Mouse (Mus musculus): ENCODE measurements at regions not wholly inside any gene's neighbourhood (a gene's known extent, or its start where the extent isn't known, plus 50 kb on each side); places are given as distances from the start of the nearest gene placed in this dataset.

DNA sequence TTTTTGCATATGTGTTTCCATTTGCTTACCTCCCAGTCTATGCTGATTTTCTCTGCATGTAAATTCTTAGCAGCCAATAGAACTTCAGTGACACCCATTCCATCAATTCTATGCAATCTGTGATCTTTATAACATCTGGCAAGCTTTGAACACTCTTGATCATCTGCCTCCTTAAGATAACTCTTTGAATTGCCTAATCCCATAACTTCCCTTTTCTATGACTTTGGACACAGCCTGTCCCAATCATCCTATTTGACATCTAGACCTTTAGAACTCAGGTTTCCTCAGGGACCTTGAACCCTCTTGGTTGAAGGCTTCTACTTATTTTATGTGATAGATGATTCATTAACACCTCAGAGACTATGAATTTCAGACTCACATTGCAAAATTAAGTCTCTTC is 1022.7 kb downstream of the Gsdmc2 start:
- no peak for TF ChIP-seq GATA1 (IDR thresholded peaks at IDR 0.05; ENCODE audit: low read length)

DNA sequence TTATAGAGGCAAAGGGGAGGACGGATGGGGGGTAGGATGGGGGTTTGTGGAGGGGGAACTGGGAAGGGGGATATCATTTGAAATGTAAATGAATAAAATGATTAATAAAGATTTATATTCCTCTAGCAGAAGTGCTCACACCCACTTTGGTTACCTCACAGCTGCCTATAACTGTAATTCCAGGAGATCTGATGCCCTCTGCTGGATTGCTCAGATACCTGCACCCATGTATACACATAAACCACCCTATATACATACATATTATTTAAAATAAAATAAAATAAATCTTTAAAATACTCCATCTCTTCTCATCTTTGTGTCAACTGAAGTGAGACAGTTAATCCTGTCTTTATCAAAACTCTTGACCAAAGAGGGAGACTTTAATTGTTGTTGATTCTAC is 1031.9 kb downstream of the Gsdmc2 start:
- TF ChIP-seq GATA1 (IDR thresholded peaks at IDR 0.05; ENCODE audit: low read length), result no peak

DNA sequence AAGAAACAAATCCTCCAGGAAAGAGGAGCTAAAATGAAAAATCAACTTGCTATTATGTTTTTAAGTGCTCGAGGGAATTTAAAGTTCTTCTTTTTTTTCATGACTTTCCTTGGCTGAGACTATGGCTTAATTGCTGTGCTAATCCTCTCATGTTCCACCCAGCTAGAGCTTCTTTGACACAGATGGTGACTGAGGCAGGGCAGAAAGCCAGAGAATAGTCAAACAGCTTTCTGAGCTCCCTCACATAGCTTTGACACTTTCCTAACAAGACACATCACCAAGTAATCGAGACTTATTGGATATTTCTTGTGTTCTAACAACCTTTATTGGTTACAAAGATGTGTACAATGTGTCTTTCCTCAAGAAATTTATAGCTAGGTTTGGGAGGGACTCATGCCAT is 1033.0 kb downstream of the Gsdmc2 start:
- no peak for TF ChIP-seq GATA1 (IDR thresholded peaks at IDR 0.05; ENCODE audit: low read length)

DNA sequence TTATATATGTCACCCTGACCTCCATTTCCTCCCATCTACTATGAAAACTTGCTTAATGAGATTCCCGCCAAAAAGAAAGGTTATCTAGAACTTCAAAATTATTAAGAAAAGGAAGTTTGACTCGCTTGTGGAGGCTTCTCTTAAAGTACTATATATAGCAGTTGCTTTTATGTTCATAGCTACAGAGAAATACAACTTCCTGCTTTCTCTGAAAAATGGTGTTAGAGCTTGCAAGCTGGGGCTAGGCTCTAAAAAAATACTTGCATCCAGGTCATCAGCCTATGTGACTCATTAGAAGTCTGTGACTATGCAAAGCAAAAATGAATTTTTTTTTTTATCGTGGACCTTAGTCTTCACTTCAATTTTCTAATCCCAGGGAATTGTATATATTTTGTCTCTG is 1035.7 kb downstream of the Gsdmc2 start:
- TF ChIP-seq GATA1 (IDR thresholded peaks at IDR 0.05; ENCODE audit: low read length), result no peak

DNA sequence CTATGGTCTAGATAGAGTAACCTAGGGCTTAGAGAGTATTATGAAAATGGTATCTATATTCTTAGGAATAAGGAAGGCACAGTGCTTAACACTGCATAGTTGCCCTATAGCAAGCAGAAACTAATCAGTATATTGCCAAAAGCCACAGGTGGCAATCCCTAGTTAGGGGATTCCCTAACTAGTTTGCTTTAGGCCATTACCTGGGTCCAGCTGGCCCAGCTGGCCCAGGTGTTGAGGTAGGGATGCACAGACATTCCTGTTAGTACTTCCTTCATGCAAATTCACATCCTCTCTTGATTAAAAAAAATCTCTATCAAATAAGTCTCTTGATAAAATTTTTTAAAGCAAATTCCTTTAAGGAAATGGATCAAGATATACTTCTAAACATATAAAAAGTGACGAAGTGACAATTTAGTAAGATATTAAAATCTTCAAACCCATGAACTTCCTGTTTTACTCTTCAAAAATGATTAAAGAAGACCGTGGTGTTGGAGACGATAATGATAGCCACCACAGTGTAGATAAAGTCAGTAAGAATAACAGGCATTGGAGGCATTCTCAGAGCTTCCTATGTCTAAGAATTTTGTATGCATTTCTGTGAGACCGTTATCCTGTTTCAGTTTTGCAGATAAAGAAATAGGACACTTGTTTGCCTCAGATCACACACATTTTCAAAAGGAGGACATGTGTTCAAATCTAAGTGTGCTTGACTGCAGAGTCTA is 1036.7 kb downstream of the Gsdmc2 start:
- no peak for TF ChIP-seq GATA1 (IDR thresholded peaks at IDR 0.05; ENCODE audit: low read length)

DNA sequence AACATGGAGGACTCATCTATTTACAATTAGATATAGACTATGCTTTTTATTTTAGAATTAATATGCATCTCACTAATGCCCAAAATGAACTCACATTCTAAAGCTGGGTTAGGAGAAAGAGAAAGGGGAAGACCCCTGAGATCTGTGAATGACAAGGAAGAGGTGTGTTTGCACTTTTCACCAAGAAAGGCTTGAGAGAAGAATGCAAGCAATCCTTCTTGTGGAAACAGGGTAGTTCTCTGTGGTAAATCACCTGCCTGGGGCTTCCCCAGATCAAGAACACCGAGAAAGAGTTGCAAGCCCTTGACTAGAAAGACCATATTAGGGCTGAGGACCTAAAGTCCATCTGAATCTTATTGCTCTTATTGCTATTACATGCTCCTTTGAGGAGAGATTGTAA is 1037.6 kb downstream of the Gsdmc2 start:
- no peak for TF ChIP-seq GATA1 (IDR thresholded peaks at IDR 0.05; ENCODE audit: low read length)

DNA sequence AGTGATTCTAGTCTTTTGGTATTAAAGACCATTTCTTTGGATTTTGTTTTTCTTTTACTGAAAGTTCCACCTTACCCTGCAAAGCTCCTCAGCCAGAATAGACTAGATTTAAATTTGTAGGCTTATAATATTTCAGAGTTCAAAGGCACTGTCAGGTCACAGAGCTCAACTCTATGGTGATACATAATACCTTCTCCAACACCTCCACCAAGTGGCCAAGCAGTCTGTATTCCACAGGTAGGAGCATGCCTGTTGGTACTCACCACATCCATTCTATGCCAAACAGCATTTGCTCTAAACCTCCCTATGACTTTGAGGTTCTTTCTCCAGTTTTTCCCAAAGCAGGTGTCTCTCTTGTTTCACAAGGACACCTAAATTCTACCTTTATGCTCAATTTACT is 1042.2 kb downstream of the Gsdmc2 start:
- no peak for TF ChIP-seq GATA1 (IDR thresholded peaks at IDR 0.05; ENCODE audit: low read length)

DNA sequence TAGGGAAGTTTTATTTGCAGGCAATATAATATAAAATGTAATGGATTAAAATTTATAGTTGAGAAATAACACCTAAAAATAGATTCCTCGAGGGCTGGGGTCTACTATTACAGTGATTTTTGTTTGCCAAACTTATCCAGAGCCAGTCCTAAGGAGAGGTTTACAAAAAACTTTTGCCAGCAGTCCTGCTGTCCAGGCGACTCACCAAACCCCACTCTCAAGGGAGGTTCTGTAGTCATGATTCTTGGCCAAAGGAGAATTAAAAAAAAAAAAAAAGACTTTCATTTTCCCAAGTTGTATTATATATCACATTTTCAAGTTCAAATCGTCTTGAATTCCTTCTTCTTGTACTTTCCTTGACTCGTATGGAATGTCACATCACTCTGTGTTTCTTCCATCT is 1046.2 kb downstream of the Gsdmc2 start:
- no peak for TF ChIP-seq GATA1 (IDR thresholded peaks at IDR 0.05; ENCODE audit: low read length)

DNA sequence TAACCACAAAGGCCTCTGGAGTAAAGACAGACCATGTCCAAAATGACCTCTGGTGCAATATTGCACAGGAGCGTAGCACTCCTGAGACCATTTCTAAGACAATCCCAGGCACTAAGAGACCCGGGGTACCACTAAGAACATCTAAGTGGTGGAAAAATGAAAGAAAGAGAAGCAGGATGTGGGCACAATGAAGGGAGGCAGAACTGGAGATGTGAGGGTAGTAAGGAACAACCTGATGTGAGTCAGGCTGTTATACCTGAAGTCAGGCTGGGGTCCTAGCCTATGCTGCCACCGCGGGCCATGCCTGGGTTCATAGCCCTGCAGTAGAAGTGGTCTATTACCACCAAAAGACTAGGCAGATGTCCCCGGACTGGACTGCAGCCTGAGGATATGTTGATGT is 1051.4 kb downstream of the Gsdmc2 start:
- no peak for TF ChIP-seq GATA1 (IDR thresholded peaks at IDR 0.05; ENCODE audit: low read length)

DNA sequence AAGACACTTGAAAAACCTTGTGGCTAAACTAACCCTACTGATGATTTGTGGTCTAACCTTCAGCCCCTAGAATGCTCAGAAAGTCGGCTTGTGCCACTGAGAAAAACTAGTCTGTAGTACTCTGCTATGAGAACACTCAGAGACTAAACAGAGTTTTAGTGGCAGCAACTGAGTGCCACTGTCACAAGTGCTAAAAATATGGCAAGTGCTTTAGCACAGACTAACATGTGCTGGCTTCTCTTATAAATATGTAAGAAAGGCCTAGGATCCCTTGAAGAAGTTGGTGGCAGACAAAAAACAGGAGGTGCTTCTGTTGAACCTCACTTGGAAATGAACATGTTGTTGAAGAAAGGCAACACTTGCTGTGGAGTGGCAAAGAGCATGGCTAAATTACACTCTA is 1052.9 kb downstream of the Gsdmc2 start:
- TF ChIP-seq GATA1 (IDR thresholded peaks at IDR 0.05; ENCODE audit: low read length), result no peak

DNA sequence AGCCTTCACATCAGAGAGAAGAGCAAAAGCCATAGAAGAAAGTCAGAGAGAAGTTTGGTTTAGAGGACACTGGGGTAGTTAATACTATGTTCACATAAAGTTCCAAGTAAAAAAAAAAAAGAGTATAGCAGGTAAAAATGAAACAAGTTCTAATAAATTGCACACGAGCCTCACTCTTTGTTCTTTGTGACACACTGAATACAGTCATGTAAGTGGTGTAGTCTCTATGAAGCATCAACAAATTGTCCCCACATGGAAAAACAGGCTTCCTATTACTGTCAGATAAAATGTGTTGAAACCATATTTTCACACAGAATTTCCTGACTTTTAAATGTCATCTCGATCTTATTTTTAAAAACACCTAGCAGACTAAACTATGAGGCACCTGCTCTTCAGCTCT is 1057.2 kb downstream of the Gsdmc2 start:
- TF ChIP-seq GATA1 (IDR thresholded peaks at IDR 0.05; ENCODE audit: low read length), result no peak

DNA sequence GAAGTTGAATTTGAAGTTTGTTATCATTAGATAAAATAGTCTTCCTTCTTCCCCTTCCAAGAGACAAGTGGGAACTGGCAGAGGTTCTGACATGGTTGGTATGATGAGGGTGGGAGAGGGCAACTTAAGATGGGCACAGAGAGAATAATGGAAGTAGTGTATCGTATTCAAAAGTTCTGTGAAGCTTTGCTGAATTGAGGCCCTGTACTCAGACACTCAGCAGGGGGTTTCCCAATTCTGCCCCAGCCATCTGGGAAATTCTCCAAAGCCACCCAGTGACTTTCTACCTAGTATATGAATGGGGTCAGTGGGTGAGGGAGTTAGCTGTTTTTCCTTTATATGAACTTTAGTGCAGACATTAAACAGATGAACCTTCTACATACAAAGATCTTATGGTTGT is 1058.7 kb downstream of the Gsdmc2 start:
- no peak for TF ChIP-seq GATA1 (IDR thresholded peaks at IDR 0.05; ENCODE audit: low read length)

DNA sequence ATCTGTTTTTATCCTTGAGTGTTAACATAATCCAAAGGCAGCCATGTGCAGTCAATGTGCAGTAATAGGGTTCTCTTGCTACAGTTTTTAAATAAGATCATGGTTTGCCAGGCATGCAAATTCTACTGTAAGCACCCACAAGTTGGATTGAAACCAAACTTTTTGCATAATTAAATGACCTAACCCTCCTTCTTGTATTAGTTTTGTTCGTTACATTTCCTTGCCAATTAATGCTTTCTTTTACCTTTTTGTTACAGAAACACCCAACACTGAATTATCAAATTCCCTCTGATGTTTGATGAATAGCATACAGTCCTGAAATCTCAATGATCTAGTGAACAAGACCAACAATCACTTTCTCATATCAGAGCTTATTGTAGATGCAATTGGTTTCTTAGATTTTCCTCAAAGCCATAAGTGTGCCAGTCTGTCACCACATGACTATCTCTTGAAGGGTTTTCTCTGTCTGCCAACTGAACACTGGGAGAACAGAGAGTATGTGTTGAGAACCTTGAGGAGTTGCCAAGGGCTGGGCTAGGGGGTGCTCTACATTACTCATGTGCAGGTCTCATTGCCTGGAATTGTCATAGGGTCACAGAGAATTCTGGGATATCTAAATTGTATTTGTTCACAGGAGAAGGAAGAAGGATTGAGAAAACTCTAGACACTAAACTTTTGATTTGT is 1060.4 kb downstream of the Gsdmc2 start:
- TF ChIP-seq GATA1 (IDR thresholded peaks at IDR 0.05; ENCODE audit: low read length), result no peak

DNA sequence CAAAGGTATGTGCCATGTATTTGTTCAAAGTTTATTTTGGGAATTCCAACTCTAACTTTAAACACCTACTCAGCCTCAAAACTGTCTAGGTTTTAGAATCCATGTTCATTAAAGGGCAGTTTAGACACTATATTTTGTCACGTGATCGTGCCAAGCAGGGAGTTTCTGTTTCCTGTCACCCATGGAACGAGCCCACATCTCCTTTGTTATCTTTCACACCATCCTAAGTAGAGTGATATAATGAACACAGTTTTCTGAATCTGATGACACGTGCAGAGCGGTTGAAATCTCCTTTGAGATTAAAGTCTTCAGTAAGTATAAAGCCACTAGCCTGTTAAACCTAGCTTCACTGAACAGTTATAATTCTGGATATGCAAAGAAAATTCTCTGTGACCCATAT is 1066.1 kb downstream of the Gsdmc2 start:
- no peak for TF ChIP-seq GATA1 (IDR thresholded peaks at IDR 0.05; ENCODE audit: low read length)

DNA sequence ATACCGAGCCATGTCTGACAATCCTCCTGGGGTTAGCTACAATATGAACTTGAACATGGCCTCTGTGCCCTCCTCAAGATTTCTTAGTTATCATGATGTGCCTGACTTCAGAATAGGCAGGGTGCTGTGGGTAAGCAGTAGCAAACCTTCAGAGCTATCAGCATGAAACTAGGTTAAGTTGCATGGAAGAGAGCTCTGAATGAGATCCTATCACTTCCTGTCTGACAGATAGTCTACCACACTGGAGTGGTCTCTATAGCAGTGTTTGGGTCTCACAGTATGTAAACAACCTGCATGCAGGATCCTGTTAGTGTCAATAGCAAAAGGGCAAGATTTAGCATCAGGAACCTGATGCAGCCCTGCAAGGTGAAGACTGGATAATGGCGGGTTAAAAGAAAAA is 1092.3 kb downstream of the Gsdmc2 start:
- no peak for TF ChIP-seq GATA1 (IDR thresholded peaks at IDR 0.05; ENCODE audit: low read length)

DNA sequence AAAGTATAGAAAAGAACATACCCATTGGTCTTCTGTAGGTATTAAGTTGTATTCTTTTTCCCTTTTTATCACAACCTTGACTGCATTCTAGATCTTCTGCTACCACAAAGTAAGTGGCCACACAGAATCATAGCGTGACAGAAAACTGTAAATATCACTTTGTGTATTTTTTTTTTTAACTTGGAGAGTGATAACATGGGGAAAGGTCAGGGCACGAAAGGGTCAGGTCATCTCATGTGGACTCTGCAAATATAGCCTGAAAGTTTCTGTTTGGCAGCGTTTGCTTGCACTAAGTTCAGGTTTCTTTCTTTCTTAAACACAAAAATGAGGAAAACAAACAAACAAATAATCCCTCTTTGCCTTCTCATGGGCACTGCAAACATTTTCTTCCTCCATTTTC is 1101.1 kb downstream of the Gsdmc2 start:
- TF ChIP-seq GATA1 (IDR thresholded peaks at IDR 0.05; ENCODE audit: low read length), result no peak

DNA sequence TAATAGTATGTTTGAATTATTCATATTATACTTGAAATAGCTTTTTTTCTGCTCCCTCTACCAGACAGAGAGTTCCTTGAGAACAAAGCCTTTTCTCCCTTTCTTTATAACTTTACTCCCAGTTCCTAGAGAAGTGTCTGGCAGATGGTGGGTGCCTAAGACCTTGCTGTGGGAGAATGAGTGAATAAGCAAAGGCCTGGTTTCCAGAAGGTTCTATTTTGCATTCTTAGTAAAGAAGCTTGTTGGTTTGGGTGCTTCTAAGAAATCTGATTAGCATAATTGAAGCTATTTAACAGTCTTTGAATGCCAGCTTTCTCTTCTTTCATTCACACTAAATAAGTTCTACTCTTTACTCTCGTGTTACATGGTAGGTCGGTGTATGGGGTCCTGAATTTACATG is 1104.2 kb downstream of the Gsdmc2 start:
- TF ChIP-seq GATA1 (IDR thresholded peaks at IDR 0.05; ENCODE audit: low read length), result no peak
